Mouse (Mus musculus) kidney, embryonic 15.5 days (tissue): ENCODE results near the gene Fhit. TPM values are rescaled to one million over a fixed set of nuclear protein-coding genes. Genes with fewer than 3 reads are reported as not detected.

Source experiments
- ATAC-seq: fragments of 200-750 bp; cut with Nextera tagmentation; replicated peaks from 2 replicates; pipeline ENCODE4 v1.8.0; 2017; ENCODE audit warnings: moderate TSS enrichment; ENCODE audit not compliant: low FRiP score
- H3K27ac ChIP-seq: fragments of 300-500 bp; sonication (generic); 2 replicates; pipeline ENCODE4 v1.5.1; 2015; ENCODE audit warnings: mild to moderate bottlenecking, inconsistent platforms
- H3K27me3 ChIP-seq: fragments of 300-500 bp; sonication (generic); 2 replicates; pipeline ENCODE4 v1.6.1; 2015; ENCODE audit warnings: inconsistent platforms
- H3K36me3 ChIP-seq: fragments of 300-500 bp; sonication (generic); 2 replicates; pipeline ENCODE4 v1.6.1; 2015; ENCODE audit warnings: inconsistent platforms
- H3K4me1 ChIP-seq: fragments of 300-500 bp; sonication (generic); 2 replicates; pipeline ENCODE4 v1.6.1; 2015; ENCODE audit warnings: inconsistent platforms
- H3K4me2 ChIP-seq: fragments of 300-500 bp; sonication (generic); 2 replicates; pipeline ENCODE4 v1.6.1; 2015; ENCODE audit warnings: moderate library complexity, mild to moderate bottlenecking, inconsistent platforms
- H3K4me3 ChIP-seq: fragments of 300-500 bp; sonication (generic); replicated peaks from 2 replicates; pipeline ENCODE4 v1.5.1; 2015; ENCODE audit warnings: mild to moderate bottlenecking, inconsistent platforms
- H3K9ac ChIP-seq: fragments of 300-500 bp; sonication (generic); 2 replicates; pipeline ENCODE4 v1.6.1; 2015; ENCODE audit warnings: mild to moderate bottlenecking, inconsistent platforms
- H3K9me3 ChIP-seq: fragments of 300-500 bp; sonication (generic); replicated peaks from 2 replicates; pipeline ENCODE4 v1.6.1; 2016; ENCODE audit warnings: inconsistent platforms
- WGBS: fragments of 180-500 bp; shearing (Covaris S2); methylation state at CpG from one replicate; pipeline ENCODE4 v1.1.7; 2015; ENCODE audit warnings: mixed read lengths; 5-methylcytosine and 5-hydroxymethylcytosine counted together
- polyA plus RNA-seq: library from polyadenylated mRNA; unstranded; fragments of >200 nt; fragmentation: Nextera tagmentation; extraction: Ambion mirVana; gene quantifications from 2 replicates; pipeline ENCODE4 v1.2.1, GENCODE M21; 2015

Gene Fhit
- polyA plus RNA-seq, 1 experiment from 2014 or later: 5.1 TPM

DNA sequence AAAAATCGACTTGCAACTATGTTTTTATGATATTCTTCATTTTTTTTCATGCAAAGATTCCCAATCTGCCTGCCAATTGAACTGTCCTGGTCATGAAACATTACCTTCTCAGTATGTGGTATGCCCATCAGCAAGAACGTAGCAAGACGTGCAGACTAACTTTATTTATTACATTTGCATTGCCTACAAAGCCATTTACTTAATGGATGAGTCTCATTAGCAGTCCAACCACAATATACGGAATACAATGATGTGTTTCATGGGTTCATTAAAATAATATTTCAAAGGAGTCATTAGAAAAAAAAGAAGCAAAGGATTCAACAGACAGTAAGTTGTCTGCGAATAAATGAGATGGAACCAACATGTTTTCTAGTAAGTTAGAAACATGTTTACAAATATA is 933.1 kb downstream of the Fhit start:
- ATAC-seq: no peak
- Histone ChIP-seq H3K9me3 (no peaks in the 10 kb centered on the region), H3K4me3 (no peak overlapping the region), H3K4me1 (no peaks in the 10 kb centered on the region), H3K4me2 (no peak overlapping the region), H3K27me3 (no peaks in the 10 kb centered on the region), H3K27ac (no peak overlapping the region), H3K9ac (no peak overlapping the region), H3K36me3 (no peaks in the 10 kb centered on the region)
- 70% methylated on average over 5 of the region's 5 CpGs for WGBS

DNA sequence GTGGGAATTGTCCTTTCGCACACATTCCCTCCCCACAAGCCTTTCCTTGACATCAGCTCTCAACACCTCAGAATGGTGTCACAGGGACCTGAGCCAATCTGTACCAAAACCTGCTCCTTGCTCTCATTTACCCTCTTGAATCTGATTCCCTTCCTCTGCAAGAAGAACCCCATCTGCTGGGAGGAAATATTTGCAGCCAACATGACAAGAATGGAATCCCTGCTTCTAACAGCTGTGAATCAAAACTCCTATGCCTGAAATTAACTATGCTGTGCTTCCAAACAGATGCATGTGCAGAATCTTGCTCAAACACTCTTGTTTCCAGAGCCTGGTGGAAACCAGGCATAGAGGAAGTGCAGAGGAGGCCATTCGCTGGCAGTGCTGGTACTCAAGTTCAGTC is 940.0 kb downstream of the Fhit start:
- no peaks in the 10 kb centered on the region for H3K36me3 ChIP-seq
- H3K27me3 ChIP-seq: no peaks in the 10 kb centered on the region
- no peaks in the 10 kb centered on the region for H3K4me1 ChIP-seq
- H3K27ac ChIP-seq: no peak overlapping the region
- no peaks in the 10 kb centered on the region for H3K9me3 ChIP-seq
- H3K4me2 ChIP-seq: no peak overlapping the region
- 77% methylated on average over 2 of the region's 2 CpGs for WGBS
- no peak for ATAC-seq
- no peak overlapping the region for H3K4me3 ChIP-seq
- no peak overlapping the region for H3K9ac ChIP-seq

DNA sequence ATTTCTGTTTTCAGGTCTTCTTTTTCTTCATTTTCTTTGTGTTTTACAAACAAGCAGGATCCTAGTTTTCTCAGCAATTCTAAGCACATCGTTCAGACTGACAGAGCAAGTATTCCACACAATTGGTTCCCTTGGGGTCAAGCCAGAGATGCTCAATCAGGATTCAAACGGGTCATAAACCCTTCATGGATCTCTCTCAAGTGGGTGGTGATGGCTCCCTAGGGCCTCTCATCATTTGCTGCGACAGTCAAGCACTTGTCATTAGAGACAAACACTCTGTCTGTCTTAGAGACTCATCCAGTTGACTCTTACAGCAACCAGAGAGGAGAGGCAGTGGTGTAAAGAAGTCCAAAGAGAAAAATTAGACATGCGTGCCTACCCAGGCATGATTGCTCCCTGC is 948.6 kb downstream of the Fhit start:
- Histone ChIP-seq H3K9me3 (no peaks in the 10 kb centered on the region), H3K4me2 (no peak overlapping the region), H3K9ac (no peak overlapping the region), H3K36me3 (no peaks in the 10 kb centered on the region), H3K27me3 (no peaks in the 10 kb centered on the region), H3K27ac (no peak overlapping the region), H3K4me1 (no peaks in the 10 kb centered on the region), H3K4me3 (no peak overlapping the region)
- WGBS: 18% methylated on average over 4 of the region's 4 CpGs
- ATAC-seq: peak; percentile 91

DNA sequence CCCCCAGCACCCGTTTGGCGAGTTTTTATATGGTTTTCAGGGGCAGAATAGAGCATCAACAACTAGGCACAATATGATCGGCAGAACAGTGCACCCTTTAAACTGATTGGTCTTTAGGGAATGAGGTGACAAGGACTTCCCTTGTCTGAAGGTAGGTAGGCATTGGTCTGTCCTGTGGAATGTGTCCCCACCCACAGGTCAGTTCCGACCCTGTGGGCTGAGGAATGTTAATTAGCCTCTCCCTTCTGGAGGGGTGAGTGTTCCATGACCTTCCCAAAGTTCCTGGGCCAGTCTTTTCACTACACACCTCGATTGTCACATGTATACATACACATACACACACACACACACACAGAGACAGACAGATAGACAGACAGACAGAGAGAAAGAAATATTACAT is 950.7 kb downstream of the Fhit start:
- ATAC-seq: peak; percentile 57; the same call in 1 of the 2 replicates

DNA sequence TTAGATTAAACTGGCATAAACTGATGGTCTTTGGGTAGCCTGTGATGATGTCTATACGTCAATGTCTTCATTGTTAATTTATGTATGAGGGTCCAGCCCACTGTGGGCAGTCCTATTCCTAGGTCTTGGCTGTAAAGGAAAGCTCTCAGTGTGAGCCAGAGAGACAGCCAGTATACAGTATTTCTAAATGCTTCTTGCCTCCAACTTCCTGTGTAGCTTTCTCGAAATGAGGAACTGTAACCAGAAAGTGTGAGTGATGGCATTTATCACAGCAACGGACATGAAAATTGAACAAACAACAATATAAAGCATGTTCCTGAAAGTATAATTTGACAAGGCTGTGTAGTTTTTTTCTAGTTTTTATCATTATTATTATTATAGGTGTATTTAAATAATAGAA is 952.8 kb downstream of the Fhit start:
- Histone ChIP-seq H3K4me2 (no peak overlapping the region), H3K4me3 (no peak overlapping the region), H3K36me3 (no peaks in the 10 kb centered on the region), H3K4me1 (no peaks in the 10 kb centered on the region), H3K27ac (no peak overlapping the region), H3K27me3 (no peaks in the 10 kb centered on the region), H3K9ac (no peak overlapping the region), H3K9me3 (no peaks in the 10 kb centered on the region)
- ATAC-seq: no peak
- 86% methylated on average over 3 of the region's 3 CpGs for WGBS

More for the DNA sequence above, 950.7 kb downstream of the Fhit start:
- no peak overlapping the region for H3K4me2 ChIP-seq
- 49% methylated on average over 5 of the region's 5 CpGs for WGBS
- no peak overlapping the region for H3K4me3 ChIP-seq
- no peaks in the 10 kb centered on the region for H3K9me3 ChIP-seq
- no peaks in the 10 kb centered on the region for H3K27me3 ChIP-seq
- H3K4me1 ChIP-seq: no peaks in the 10 kb centered on the region
- no peaks in the 10 kb centered on the region for H3K36me3 ChIP-seq
- H3K9ac ChIP-seq: no peak overlapping the region
- no peak overlapping the region for H3K27ac ChIP-seq

DNA sequence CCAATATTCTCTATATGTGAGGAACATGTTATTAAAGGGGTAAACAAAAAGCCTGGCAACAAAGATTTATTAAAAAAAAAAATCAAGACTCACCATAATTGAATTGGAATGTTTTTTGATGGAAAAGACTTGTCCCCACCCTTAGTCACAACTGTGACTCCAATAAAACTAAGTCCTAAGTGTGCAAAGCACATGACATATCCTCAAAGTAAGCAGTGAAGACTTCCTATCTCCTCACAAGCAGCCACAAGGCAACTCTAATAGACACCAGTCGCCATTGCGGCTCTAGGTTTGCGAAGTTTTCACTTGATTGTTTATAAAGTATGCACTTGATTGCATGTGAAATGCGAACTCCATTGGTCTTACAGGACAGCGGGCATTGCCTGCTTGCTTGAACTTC is 956.1 kb downstream of the Fhit start:
- Histone ChIP-seq H3K27me3 (no peaks in the 10 kb centered on the region), H3K4me1 (no peaks in the 10 kb centered on the region), H3K4me3 (no peak overlapping the region), H3K9ac (no peak overlapping the region), H3K27ac (no peak overlapping the region), H3K36me3 (no peaks in the 10 kb centered on the region), H3K9me3 (no peaks in the 10 kb centered on the region), H3K4me2 (no peak overlapping the region)
- no peak for ATAC-seq
- 87% methylated on average over 5 of the region's 5 CpGs for WGBS

DNA sequence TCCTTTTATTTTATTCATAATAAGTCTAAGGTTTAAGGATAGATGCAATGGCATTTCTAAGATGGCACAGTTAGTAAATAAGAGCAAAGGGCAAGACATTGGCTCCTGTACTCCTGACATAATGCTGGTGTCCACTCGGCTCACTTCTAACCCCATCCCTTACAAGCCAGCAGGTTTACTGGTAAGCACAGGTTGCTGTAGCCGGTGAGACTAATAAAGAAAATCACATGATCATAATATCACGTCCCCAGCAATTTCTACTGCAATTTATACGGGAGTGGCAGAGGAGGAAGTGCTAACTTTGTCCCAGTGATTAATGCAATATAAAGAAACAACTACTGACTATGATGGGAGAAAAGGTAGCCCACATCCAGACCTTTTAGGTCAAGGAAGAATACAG is 956.5 kb downstream of the Fhit start:
- no peak for ATAC-seq
- H3K9ac ChIP-seq: no peak overlapping the region
- no peaks in the 10 kb centered on the region for H3K27me3 ChIP-seq
- H3K4me3 ChIP-seq: no peak overlapping the region
- no peaks in the 10 kb centered on the region for H3K9me3 ChIP-seq
- no peak overlapping the region for H3K27ac ChIP-seq
- H3K36me3 ChIP-seq: no peaks in the 10 kb centered on the region
- WGBS: 87% methylated on average over 4 of the region's 4 CpGs
- H3K4me2 ChIP-seq: no peak overlapping the region
- H3K4me1 ChIP-seq: no peaks in the 10 kb centered on the region

DNA sequence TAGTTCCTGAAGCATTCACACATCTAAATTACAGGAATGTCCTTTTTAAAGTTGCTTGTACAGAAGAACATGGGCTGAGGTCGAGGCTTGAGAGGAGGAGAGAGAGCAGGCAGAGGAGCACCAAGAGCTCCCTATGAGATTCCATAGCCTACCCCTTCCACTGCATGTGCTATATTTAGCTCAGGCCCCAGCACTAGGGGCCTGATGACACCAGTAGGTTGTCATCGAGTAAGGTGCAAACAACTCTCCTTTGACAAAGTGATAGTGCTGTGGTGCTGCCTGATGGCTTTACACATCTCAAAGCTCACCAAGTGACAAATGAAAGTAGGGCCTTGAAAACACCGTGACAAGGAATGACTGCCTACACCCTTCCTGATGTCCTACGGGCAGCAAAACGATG is 967.7 kb downstream of the Fhit start:
- ATAC-seq: no peak
- H3K4me3 ChIP-seq: no peak overlapping the region
- WGBS: 58% methylated on average over 5 of the region's 5 CpGs
- H3K9ac ChIP-seq: no peak overlapping the region
- H3K36me3 ChIP-seq: no peaks in the 10 kb centered on the region
- H3K27me3 ChIP-seq: no peaks in the 10 kb centered on the region
- no peak overlapping the region for H3K4me2 ChIP-seq
- H3K4me1 ChIP-seq: no peaks in the 10 kb centered on the region
- H3K9me3 ChIP-seq: no peaks in the 10 kb centered on the region
- H3K27ac ChIP-seq: no peak overlapping the region

DNA sequence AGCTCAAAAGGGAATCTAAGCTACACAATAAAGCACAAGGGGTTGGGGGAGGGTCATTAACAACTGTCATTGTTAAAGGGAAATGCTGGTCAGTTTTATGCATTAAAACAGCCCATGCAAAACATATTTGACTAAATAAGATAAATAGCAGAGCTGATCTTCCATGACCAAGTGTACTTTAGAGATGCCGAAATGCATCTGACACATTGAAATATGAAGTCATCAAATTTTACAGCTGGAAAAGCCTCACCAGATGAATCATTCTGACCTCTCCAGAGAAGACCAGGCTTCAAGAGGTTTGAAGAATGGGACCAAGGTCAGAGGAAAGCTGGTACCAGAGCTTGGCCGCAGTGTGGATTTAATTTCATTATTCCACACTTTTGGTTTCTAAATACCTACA is 990.1 kb downstream of the Fhit start:
- WGBS: 21% methylated on average over 2 of the region's 2 CpGs
- H3K36me3 ChIP-seq: no peaks in the 10 kb centered on the region
- no peak overlapping the region for H3K9ac ChIP-seq
- H3K4me3 ChIP-seq: no peak overlapping the region
- no peaks in the 10 kb centered on the region for H3K27me3 ChIP-seq
- peak; percentile 73 for ATAC-seq
- no peaks in the 10 kb centered on the region for H3K9me3 ChIP-seq
- no peaks in the 10 kb centered on the region for H3K4me1 ChIP-seq
- H3K27ac ChIP-seq: no peak overlapping the region
- no peak overlapping the region for H3K4me2 ChIP-seq

DNA sequence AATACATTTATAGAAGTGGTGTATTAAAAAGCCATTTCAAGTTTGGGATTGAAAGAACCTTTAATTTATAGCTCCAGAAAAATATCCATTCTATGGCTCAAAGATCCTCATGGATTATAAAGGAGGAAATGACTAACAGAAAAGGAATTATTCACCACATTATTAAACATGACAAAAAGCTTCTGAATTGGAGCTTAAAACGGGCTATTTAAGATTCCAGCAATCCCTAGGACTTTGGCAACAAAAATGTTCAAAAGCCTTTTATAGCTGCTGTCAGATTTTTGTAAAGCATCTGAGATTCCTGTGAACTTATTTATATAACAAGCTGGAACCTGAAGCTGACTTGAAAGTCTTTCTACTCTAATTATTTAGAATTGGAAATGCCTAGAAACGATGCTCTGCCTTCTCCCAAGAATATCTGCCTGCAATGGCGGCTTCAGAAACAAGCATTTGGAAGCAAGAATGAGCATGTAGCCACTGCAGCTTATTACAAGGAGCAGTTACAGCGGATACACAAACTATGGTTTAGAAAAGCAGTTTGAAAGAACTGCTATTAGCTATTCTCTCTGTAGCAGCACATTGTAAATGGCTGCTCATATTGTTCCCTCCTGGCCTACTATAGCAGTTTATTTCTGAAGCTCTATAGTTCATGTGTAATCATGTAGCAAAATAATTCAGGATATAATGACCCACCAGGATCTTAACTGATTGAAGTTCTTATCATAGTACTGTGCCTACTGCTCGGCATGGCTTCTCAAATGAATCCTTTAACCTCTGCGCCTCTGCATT is 995.0 kb downstream of the Fhit start:
- no peak overlapping the region for H3K9ac ChIP-seq
- H3K4me1 ChIP-seq: no peaks in the 10 kb centered on the region
- no peaks in the 10 kb centered on the region for H3K9me3 ChIP-seq
- no peak overlapping the region for H3K4me3 ChIP-seq
- no peaks in the 10 kb centered on the region for H3K36me3 ChIP-seq
- H3K4me2 ChIP-seq: no peak overlapping the region
- 76% methylated on average over 6 of the region's 6 CpGs for WGBS
- no peaks in the 10 kb centered on the region for H3K27me3 ChIP-seq
- H3K27ac ChIP-seq: no peak overlapping the region
- ATAC-seq: no peak

DNA sequence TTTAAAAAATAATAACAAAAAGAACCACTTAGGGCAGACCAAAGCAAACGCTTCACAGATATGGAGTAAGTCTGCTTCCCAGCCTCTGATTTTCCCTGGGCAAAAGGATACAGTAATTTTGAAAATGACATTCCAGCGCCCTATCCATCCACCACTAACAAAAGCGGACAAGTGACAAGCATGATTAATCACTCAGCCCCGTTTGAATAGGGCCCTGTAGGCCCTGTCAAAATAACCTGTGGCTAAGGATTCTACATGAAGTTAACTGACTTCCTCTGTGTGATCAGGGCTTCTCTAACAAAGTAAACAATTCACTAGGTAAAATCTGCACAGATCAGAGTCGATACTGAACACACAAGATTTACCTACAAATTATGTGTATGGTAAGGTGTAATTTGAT is 1012.0 kb downstream of the Fhit start:
- Histone ChIP-seq H3K4me2 (no peak overlapping the region), H3K36me3 (no peaks in the 10 kb centered on the region), H3K4me1 (no peaks in the 10 kb centered on the region), H3K27ac (no peak overlapping the region), H3K9me3 (no peaks in the 10 kb centered on the region), H3K4me3 (no peak overlapping the region), H3K27me3 (no peaks in the 10 kb centered on the region), H3K9ac (no peak overlapping the region)
- ATAC-seq: no peak
- 33% methylated on average over 5 of the region's 5 CpGs for WGBS

DNA sequence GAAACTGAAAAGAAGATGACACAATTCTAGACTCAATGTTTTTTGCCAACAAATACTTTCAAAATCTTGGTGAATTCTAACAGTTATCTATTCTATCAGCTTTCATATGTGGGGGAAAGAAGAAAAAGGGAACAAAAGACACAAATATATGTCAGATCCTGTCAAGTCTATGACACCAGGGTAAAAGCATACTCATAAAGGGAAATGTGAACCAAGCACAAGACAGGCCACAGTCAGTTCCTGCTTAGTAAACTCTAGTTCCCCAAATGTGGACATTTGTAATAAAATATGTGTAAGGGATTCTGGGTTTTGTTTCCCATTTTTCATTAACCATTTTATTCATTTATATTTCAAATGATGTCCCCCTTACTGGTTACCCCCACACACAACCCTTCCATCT is 1022.5 kb downstream of the Fhit start:
- H3K4me3 ChIP-seq: no peak overlapping the region
- H3K27ac ChIP-seq: no peak overlapping the region
- H3K4me2 ChIP-seq: no peak overlapping the region
- H3K27me3 ChIP-seq: no peaks in the 10 kb centered on the region
- no peak overlapping the region for H3K9ac ChIP-seq
- no peak for ATAC-seq
- no peaks in the 10 kb centered on the region for H3K36me3 ChIP-seq
- no peaks in the 10 kb centered on the region for H3K4me1 ChIP-seq
- H3K9me3 ChIP-seq: no peaks in the 10 kb centered on the region

DNA sequence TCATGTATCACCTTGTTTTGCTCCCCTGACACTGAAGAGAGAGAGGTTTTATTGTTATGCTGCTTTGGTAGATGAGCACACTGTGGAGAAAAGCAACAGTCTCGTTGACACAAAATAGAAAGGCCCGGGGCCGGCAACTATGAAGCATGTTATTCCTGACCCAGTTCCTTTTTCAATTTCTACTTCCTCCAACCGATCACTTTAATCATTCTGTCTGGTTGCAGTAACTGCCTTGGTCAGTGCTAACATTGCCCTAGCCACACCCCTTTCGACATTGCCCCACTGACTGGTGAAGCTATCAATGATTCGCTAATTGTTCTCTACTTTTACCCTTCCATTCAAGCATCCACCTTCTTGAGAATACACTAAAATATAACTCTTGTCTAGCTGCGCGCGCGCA is 1028.0 kb downstream of the Fhit start:
- Histone ChIP-seq H3K27ac (no peak overlapping the region), H3K9ac (no peak overlapping the region), H3K9me3 (no peaks in the 10 kb centered on the region), H3K36me3 (no peaks in the 10 kb centered on the region), H3K27me3 (no peaks in the 10 kb centered on the region), H3K4me2 (no peak overlapping the region), H3K4me3 (no peak overlapping the region), H3K4me1 (no peaks in the 10 kb centered on the region)
- WGBS: 70% methylated on average over 10 of the region's 10 CpGs
- ATAC-seq: peak; percentile 66; the same call in 1 of the 2 replicates
